Mouse (Mus musculus) skeletal muscle tissue, adult 2 months (tissue): ENCODE data around the gene Zbtb43.

Source experiments
- DNase-seq: peaks from one replicate; pipeline ENCODE4 v3.0.0-alpha.2; 2012; ENCODE audit warnings: low read depth, low spot score

Zbtb43 gene

DNA sequence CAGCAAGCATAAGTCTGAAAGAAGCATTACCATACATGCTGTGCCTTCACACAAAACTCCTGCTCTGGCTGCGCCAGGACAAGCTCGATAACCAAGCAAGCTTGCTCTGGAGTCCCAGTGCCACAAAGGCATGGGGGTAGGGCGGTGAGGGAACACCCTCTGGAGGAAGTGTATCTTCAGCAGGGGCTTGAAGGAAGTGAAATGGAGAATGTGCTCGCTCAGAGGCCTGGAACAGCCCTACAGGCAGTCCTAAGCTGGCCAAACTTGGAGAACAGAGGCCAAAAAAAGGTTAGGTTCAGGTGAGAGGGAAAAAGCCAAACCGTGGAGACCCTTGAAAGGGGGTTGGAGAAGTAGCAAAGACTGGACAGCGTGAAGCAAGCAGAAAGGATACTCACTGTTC is 39.0 kb downstream of the Zbtb43 start:
- DNase-seq = no peak

DNA sequence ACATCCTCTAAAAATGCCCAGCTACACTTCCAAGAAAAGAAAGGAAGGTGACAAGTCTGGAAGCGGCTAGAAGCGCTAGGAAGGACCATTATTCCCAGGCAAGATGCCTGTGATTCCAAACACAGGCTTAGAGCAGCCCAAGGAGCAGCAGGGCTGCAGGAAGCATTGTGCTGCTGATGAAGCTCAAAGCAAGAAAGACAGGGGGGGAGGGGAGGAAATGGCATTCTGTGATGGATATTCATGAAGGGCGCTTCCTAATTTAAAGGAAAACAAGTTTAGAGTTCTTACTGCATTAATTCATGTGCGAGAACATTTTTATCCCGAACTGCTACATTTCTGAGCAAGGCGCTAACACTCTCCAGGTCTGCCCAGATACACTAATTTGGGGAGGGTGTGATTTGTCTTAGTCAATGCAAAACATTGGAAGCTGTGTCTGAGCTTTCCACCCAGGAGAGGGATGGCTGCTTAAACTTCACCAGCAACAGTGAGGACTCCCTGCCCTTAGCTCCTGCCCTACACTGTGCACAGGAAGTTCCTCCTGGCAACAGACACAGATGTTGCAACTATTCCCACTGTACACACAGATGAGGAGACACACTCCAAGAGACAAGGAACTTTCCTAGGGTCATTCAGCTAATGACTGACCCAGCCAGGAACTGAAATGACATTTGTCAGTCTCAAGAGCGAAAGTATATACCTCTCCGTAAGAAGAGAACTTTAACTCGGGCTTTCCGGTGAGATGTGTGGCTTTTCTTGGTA is 41.5 kb downstream of the Zbtb43 start:
- DNase-seq = no peak

DNA sequence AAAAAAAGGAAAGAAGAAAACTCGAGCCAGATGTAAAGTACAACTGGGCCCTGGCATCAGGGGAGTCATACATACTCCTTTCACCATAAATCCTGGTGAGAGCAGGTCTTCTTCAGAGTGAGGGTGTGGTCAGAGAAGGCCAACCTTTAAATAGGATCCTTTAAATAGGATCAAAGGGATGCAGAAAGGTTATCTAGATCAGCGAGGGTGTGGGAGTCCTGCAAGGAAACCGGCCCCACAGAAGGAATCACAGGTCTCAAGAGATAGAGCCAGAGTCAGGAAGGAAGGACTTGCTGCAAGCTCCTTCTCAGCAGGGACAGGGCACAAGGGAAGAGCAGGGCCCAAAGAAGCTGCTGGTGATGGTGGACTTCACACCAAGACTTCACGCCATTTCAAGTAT is 50.9 kb downstream of the Zbtb43 start:
- DNase-seq = no peak

DNA sequence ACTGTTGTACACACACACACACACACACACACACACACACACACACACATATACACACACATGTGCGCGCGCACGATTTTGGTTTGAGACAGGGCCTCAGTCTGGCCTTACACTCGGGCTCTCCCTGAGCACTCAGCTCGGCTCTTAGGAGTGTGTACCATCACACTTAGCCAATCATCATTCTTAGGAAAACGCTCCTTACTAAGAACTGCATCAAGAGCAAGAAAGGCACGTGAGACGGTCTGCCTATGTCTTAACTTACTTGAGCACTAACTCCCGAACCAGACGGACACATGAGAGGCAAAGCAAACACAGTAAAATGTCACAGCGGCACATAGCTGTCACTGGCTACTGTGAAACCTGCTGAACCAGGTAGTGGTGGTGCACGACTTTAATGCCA is 54.3 kb downstream of the Zbtb43 start:
- no peak for DNase-seq

DNA sequence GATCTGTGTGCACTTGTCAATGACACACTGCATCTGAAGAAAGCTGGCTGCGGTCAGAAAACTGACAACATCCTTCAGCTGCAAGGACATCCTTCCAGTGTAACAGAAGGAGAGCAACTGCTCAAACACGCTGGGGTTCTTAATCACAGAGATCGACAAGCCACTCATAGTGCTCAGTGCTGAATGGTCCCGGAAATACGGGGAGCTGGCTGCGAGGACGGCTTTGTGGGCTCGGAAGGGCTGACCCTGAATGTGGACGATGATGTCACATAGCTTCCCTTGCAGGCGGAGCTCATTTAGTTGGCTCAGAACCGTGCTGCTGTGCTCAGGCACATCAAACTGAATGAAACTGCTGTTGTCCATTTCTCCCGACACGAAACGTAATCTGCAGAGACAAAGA is 56.2 kb downstream of the Zbtb43 start:
- no peak for DNase-seq

GRCm38 (mm10) chr2:33403511-33404003 is 64.8 kb downstream of the Zbtb43 start:
- DNase-seq = no peak

DNA sequence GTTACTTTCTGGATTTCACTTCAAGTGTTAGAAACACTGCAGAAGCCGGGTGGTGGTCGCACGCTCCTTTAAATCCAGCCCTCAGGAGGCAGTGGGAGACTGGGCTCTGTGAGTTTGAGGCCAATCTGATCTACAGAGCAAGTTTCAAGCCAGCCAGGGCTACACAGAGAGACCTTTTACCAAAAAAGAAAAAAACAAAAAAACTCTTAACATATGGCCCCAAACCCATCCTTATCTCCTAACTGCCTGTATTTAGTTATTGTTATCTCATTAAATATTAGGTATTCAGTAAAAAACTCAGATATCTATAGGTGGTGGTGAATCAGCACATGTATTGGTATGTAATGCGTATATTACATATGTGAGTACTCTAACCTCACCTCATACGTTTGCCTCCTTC is 65.7 kb downstream of the Zbtb43 start:
- DNase-seq = no peak

- DNase-seq = peak; percentile 40
These were observed 66.1 kb downstream of the Zbtb43 start for GRCm38 (mm10) chr2:33402236-33402635.

DNA sequence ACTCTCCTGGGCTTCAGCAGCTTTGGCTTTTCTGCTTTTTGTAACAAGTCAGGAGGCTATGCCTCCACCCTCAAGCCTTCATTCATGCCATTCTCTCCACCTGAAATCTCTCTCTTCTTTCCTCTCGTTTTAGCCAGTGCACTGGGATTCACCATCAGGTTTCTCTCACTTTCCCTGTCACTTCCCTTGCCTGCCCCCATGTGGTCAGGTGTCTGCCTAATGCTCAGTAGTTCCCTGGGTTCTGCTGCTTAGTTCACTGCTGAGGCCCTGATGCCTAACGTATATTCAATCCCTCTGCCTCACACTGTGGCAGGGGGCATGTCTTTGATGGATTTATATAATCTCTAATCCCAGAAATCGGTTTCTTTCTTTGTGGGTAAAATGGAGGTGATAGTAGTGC is 67.1 kb downstream of the Zbtb43 start:
- DNase-seq = no peak

- no peak for DNase-seq
These were observed 67.8 kb downstream of the Zbtb43 start for GRCm38 (mm10) chr2:33400541-33400940.
